Mouse (Mus musculus) ES-Bruce4 (cell line): ENCODE measurements around the gene Ccdc173.

Experiments used
- CTCF ChIP-seq: IDR thresholded peaks from one replicate; pipeline ENCODE4 v1.8.1; 2011; ENCODE audit warnings: low read depth, low read length
- EP300 ChIP-seq: IDR thresholded peaks from 2 replicates; pipeline ENCODE4 v1.6.1; 2011; ENCODE audit warnings: low read depth, low read length; ENCODE audit not compliant: insufficient read depth
- POLR2A ChIP-seq: IDR thresholded peaks from one replicate; pipeline ENCODE4 v1.8.1; 2011; ENCODE audit warnings: low read length; ENCODE audit not compliant: insufficient read depth

- TF ChIP-seq POLR2A: no peak
- no peak for TF ChIP-seq EP300
- no peak for TF ChIP-seq CTCF
Measured at GRCm38 (mm10) chr2:69714126-69714525, 75.2 kb downstream of the Ccdc173 start.
